Mouse (Mus musculus) heart, postnatal 0 days (tissue): ENCODE measurements around the gene Cfl1. TPM values are rescaled to one million over a fixed set of nuclear protein-coding genes. Genes with fewer than 3 reads are reported as not detected.

Experiments used
- ATAC-seq: fragments of 200-750 bp; cut with Nextera tagmentation; 2 replicates; pipeline ENCODE4 v1.8.0; 2017; ENCODE audit warnings: low read depth, moderate number of reproducible peaks, moderate library complexity; ENCODE audit not compliant: insufficient read depth
- DNase-seq: peaks from one replicate; pipeline ENCODE4 v3.0.0-alpha.2; 2016; ENCODE audit warnings: low spot score
- H3K27ac ChIP-seq: fragments of 300-500 bp; sonication (generic); 2 replicates; pipeline ENCODE4 v1.5.1; 2014; ENCODE audit warnings: low read depth, mild to moderate bottlenecking
- H3K27me3 ChIP-seq: fragments of 300-500 bp; sonication (generic); 2 replicates; pipeline ENCODE4 v1.6.1; 2014; ENCODE audit warnings: low read length, mixed read lengths; ENCODE audit not compliant: control insufficient read depth, insufficient read depth
- H3K36me3 ChIP-seq: fragments of 300-500 bp; sonication (generic); replicated peaks from 2 replicates; pipeline ENCODE4 v1.6.1; 2014; ENCODE audit warnings: low read length, mixed read lengths; ENCODE audit not compliant: control insufficient read depth, insufficient read depth
- H3K4me1 ChIP-seq: fragments of 300-500 bp; sonication (generic); 2 replicates; pipeline ENCODE4 v1.6.1; 2014; ENCODE audit warnings: antibody characterized with exemption; ENCODE audit not compliant: control insufficient read depth, insufficient read depth
- H3K4me2 ChIP-seq: fragments of 300-500 bp; sonication (generic); 2 replicates; pipeline ENCODE4 v1.6.1; 2014; ENCODE audit warnings: low read depth, mild to moderate bottlenecking, low read length, moderate library complexity
- H3K4me3 ChIP-seq: fragments of 300-500 bp; sonication (generic); 2 replicates; pipeline ENCODE4 v1.5.1; 2014; ENCODE audit warnings: low read depth, low read length
- H3K9ac ChIP-seq: fragments of 300-500 bp; sonication (generic); replicated peaks from 2 replicates; pipeline ENCODE4 v1.6.1; 2014; ENCODE audit warnings: low read depth, low read length, mixed read lengths
- H3K9me3 ChIP-seq: fragments of 300-500 bp; sonication (generic); replicated peaks from 2 replicates; pipeline ENCODE4 v1.6.1; 2016; ENCODE audit warnings: low read length; ENCODE audit not compliant: control insufficient read depth
- CTCF ChIP-seq: IDR thresholded peaks from 2 replicates; pipeline ENCODE4 v1.5.1; 2016; ENCODE audit warnings: antibody characterized with exemption, control low read depth, low read depth
- EP300 ChIP-seq: IDR thresholded peaks from 2 replicates; pipeline ENCODE4 v1.6.1; 2016; ENCODE audit warnings: antibody characterized with exemption, low read depth
- WGBS: fragments of 180-500 bp; shearing (Covaris S2); extraction: QIAGEN DNeasy Blood & Tissue Kit; methylation state at CpG from one replicate; pipeline ENCODE4 v1.1.7; 2014; 5-methylcytosine and 5-hydroxymethylcytosine counted together
- polyA plus RNA-seq: library from polyadenylated mRNA; unstranded; fragments of >200 nt; fragmentation: Nextera tagmentation; extraction: Ambion mirVana; gene quantifications from 2 replicates; pipeline ENCODE4 v1.2.1, GENCODE M21; 2015
- total RNA-seq: library from RNA; depleted of rRNA; stranded (reverse); fragments of >200 nt; gene quantifications from 2 replicates; pipeline ENCODE4 v1.2.3, GENCODE M21; 2014; ENCODE audit warnings: low replicate concordance

Cfl1 gene
- total and polyA plus RNA-seq, 2 experiments from 2014 or later = 448 to 963 TPM

- TF ChIP-seq CTCF = no peak
- no peak for TF ChIP-seq EP300
- no peak for ATAC-seq
- H3K36me3 ChIP-seq = peaks cover 56% of the 10 kb centered on the region
- WGBS = 85% methylated on average over 16 of the region's 16 CpGs
- H3K4me3 ChIP-seq = no peak overlapping the region
- peaks cover 5% of the 10 kb centered on the region; the same call in 1 of the 2 replicates for H3K4me1 ChIP-seq
- H3K27ac ChIP-seq = no peak overlapping the region
- no peak overlapping the region for H3K9ac ChIP-seq
- H3K27me3 ChIP-seq = no peaks in the 10 kb centered on the region
- H3K9me3 ChIP-seq = no peaks in the 10 kb centered on the region
- H3K4me2 ChIP-seq = no peak overlapping the region
- DNase-seq = no peak
Measured at GRCm38 (mm10) chr19:5496052-5496370, 5.8 kb downstream of the Cfl1 start.

GRCm38 (mm10) chr19:5500330-5500875, 10.1 kb downstream of the Cfl1 start:
- Histone ChIP-seq H3K4me3 (no peak overlapping the region), H3K4me2 (no peak overlapping the region), H3K36me3 (peaks cover 33% of the 10 kb centered on the region), H3K27ac (no peak overlapping the region), H3K9ac (no peak overlapping the region), H3K9me3 (no peaks in the 10 kb centered on the region), H3K4me1 (no peaks in the 10 kb centered on the region), H3K27me3 (no peaks in the 10 kb centered on the region)
- ATAC-seq = no peak
- TF ChIP-seq EP300 (no peak), CTCF (no peak)
- 81% methylated on average over 2 of the region's 2 CpGs for WGBS
- no peak for DNase-seq

- no peak within 1 kb of the TSS for H3K4me3 ChIP-seq
- ATAC-seq = no peak
Measured at GRCm38 (mm10) chr19:5503687-5504086, 13.4 kb downstream of the Cfl1 start, which contains the start of gene 1700020D05Rik. Gene 1700020D05Rik (minus strand): TSS chr19:5503787.

GRCm38 (mm10) chr19:5510031-5511026, 20.1 kb downstream of the Cfl1 start, which contains the start of gene Snx32:
Gene Snx32 (minus strand): TSS chr19:5510538.
- Histone ChIP-seq H3K4me3 (peak within 1 kb of the TSS; percentile 55), H3K9me3 (no peaks in the 10 kb centered on the region), H3K4me1 (peaks cover 30% of the 10 kb centered on the region), H3K4me2 (peak within 1 kb of the TSS; percentile 92), H3K27ac (peak within 1 kb of the TSS; percentile 59), H3K9ac (peak within 1 kb of the TSS; percentile 62), H3K36me3 (no peaks in the 10 kb centered on the region), H3K27me3 (no peaks in the 10 kb centered on the region)
- TF ChIP-seq CTCF (peak; percentile 35), EP300 (no peak)
- DNase-seq (peak; percentile 100), ATAC-seq (peak; percentile 100)
- 2% methylated on average over 47 of the region's 47 CpGs for WGBS

More at GRCm38 (mm10) chr19:5503687-5504086, 13.4 kb downstream of the Cfl1 start, which contains the start of gene 1700020D05Rik:
- DNase-seq = no peak
- H3K27ac ChIP-seq = no peak within 1 kb of the TSS
- no peak within 1 kb of the TSS for H3K4me2 ChIP-seq
- H3K9ac ChIP-seq = no peak within 1 kb of the TSS
- TF ChIP-seq CTCF = no peak
- no peak for TF ChIP-seq EP300
- no peaks in the 10 kb centered on the region for H3K4me1 ChIP-seq
- H3K36me3 ChIP-seq = peaks cover 5% of the 10 kb centered on the region
- WGBS = 49% methylated on average over 17 of the region's 17 CpGs
- no peaks in the 10 kb centered on the region for H3K9me3 ChIP-seq
- H3K27me3 ChIP-seq = no peaks in the 10 kb centered on the region

GRCm38 (mm10) chr19:5511074-5511632, 20.9 kb downstream of the Cfl1 start:
- WGBS = 43% methylated on average over 15 of the region's 15 CpGs
- peak overlapping the region; percentile 92 for H3K4me2 ChIP-seq
- peak overlapping the region; percentile 59 for H3K27ac ChIP-seq
- no peak for ATAC-seq
- peak; percentile 28 for DNase-seq
- no peaks in the 10 kb centered on the region for H3K9me3 ChIP-seq
- H3K27me3 ChIP-seq = no peaks in the 10 kb centered on the region
- H3K36me3 ChIP-seq = no peaks in the 10 kb centered on the region
- H3K9ac ChIP-seq = peak overlapping the region; percentile 62
- H3K4me1 ChIP-seq = peaks cover 30% of the 10 kb centered on the region
- peak overlapping the region; percentile 55 for H3K4me3 ChIP-seq
- TF ChIP-seq CTCF (no peak), EP300 (no peak)
